Mouse (Mus musculus) hindbrain, embryonic 16.5 days (tissue): ENCODE measurements around the gene B3gntl1. TPM values are rescaled to one million over a fixed set of nuclear protein-coding genes. Genes with fewer than 3 reads are reported as not detected.

ENCODE experiments used
- ATAC-seq: fragments of 200-750 bp; cut with Nextera tagmentation; 2 replicates; pipeline ENCODE4 v1.8.0; 2017; ENCODE audit warnings: moderate TSS enrichment, moderate library complexity
- H3K27ac ChIP-seq: fragments of 300-500 bp; sonication (generic); 2 replicates; pipeline ENCODE4 v1.5.1; 2014; ENCODE audit warnings: low read depth, mild to moderate bottlenecking, control low read depth, low read length, moderate library complexity
- H3K27me3 ChIP-seq: fragments of 300-500 bp; sonication (generic); replicated peaks from 2 replicates; pipeline ENCODE4 v1.6.1; 2014; ENCODE audit warnings: low read length; ENCODE audit not compliant: control insufficient read depth, insufficient read depth
- H3K36me3 ChIP-seq: fragments of 300-500 bp; sonication (generic); 2 replicates; pipeline ENCODE4 v1.6.1; 2014; ENCODE audit warnings: mild to moderate bottlenecking, low read length, moderate library complexity, mixed read lengths; ENCODE audit not compliant: control insufficient read depth, insufficient read depth
- H3K4me1 ChIP-seq: fragments of 300-500 bp; sonication (generic); 2 replicates; pipeline ENCODE4 v1.6.1; 2014; ENCODE audit warnings: low read depth, low read length; ENCODE audit not compliant: control insufficient read depth, insufficient read depth
- H3K4me2 ChIP-seq: fragments of 300-500 bp; sonication (generic); 2 replicates; pipeline ENCODE4 v1.6.1; 2014; ENCODE audit warnings: mild to moderate bottlenecking, low read length, control low read depth, moderate library complexity
- H3K4me3 ChIP-seq: fragments of 300-500 bp; sonication (generic); 2 replicates; pipeline ENCODE4 v1.5.1; 2014; ENCODE audit warnings: mild to moderate bottlenecking, low read length, control low read depth, moderate library complexity
- H3K9ac ChIP-seq: fragments of 300-500 bp; sonication (generic); 2 replicates; pipeline ENCODE4 v1.6.1; 2014; ENCODE audit warnings: low read depth, mild to moderate bottlenecking, control low read depth, low read length, moderate library complexity
- H3K9me3 ChIP-seq: fragments of 300-500 bp; sonication (generic); 2 replicates; pipeline ENCODE4 v1.6.1; 2014; ENCODE audit warnings: mild to moderate bottlenecking, low read length, moderate library complexity; ENCODE audit not compliant: control insufficient read depth
- WGBS: fragments of 180-500 bp; shearing (Covaris S2); extraction: QIAGEN DNeasy Blood & Tissue Kit; methylation state at CpG from one replicate; pipeline ENCODE4 v1.1.7; 2014; 5-methylcytosine and 5-hydroxymethylcytosine counted together
- polyA plus RNA-seq: library from polyadenylated mRNA; unstranded; fragments of >200 nt; fragmentation: Nextera tagmentation; extraction: Ambion mirVana; gene quantifications from 2 replicates; pipeline ENCODE4 v1.2.1, GENCODE M21; 2015

B3gntl1 gene
- polyA plus RNA-seq, 1 experiment from 2014 or later, result 7.8 TPM

DNA sequence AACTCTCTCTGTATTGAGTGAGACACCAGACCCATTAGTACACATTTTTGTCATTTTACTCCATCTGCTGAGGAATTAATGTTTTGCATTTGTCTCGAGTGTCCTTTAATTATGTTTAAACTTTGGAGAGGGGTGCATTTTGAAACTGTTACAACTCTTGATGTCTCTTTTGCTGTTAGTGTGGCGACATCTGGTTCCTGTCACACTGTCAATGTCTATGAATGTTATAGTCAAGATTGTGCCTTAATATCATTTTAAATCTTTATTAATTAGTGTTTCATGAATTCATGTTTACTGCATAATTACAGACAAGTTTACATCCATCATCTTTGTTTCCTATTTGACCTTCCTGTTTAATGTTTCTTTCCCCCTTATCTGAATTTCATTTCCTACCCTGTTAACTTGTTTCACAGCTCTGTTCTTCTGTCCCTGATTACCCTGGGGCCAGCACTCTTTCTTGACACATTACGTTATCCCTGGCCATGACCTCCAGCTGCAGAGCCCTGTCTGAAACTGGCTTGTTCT lies 56.9 kb downstream of the B3gntl1 start:
- 91% methylated on average over 3 of the region's 3 CpGs for WGBS
- no peak overlapping the region for H3K4me2 ChIP-seq
- no peak overlapping the region for H3K4me3 ChIP-seq
- no peak for ATAC-seq
- H3K9me3 ChIP-seq, result no peaks in the 10 kb centered on the region
- no peak overlapping the region for H3K9ac ChIP-seq
- no peaks in the 10 kb centered on the region for H3K4me1 ChIP-seq
- H3K27ac ChIP-seq, result no peak overlapping the region
- peaks cover 34% of the 10 kb centered on the region for H3K36me3 ChIP-seq
- H3K27me3 ChIP-seq, result no peaks in the 10 kb centered on the region

DNA sequence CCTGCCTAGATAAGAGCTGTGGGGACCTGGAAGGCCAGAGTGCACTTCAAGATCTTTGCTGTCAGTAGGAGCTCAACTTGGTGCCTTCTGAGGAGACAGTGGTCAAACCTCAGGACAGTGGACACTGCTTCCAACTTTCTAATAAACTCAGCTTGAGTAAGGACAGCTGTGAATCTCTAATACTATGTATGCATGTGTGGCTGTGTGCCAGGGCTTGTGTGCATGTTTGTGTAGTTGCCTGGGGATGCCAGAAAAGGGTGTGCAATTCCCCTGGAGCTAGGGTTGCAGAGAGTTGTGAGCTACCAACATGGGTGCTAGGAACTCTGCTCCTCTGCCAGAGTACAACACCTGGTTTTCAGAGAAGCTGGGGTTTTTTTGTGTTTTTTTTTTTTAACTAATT lies 62.0 kb downstream of the B3gntl1 start:
- no peaks in the 10 kb centered on the region for H3K27me3 ChIP-seq
- no peaks in the 10 kb centered on the region for H3K9me3 ChIP-seq
- ATAC-seq, result no peak
- H3K36me3 ChIP-seq, result peaks cover 28% of the 10 kb centered on the region
- H3K4me2 ChIP-seq, result no peak overlapping the region
- H3K27ac ChIP-seq, result no peak overlapping the region
- no peak overlapping the region for H3K4me3 ChIP-seq
- no peaks in the 10 kb centered on the region for H3K4me1 ChIP-seq
- H3K9ac ChIP-seq, result no peak overlapping the region

DNA sequence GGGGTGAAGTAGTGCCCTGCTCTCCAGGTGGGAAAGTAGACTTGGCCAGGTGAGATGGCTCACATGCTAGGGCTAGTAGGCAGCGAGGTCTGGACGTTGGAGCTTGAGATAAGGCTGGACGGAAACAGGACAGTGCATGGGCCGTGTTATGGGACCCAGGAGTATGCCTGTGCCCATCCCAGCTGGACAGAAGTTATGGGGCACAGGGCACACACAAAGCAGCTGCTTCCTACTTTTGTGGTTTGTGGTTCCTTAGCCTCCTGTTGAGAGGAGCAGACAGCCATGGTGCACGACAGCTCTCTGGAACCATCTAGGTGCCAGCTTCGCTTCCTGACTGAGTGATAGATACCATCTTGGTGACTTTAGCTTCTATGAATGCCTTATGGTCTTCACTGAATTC lies 67.3 kb downstream of the B3gntl1 start:
- H3K9ac ChIP-seq, result no peak overlapping the region
- ATAC-seq, result no peak
- H3K4me3 ChIP-seq, result no peak overlapping the region
- H3K36me3 ChIP-seq, result peaks cover 40% of the 10 kb centered on the region
- no peak overlapping the region for H3K27ac ChIP-seq
- no peaks in the 10 kb centered on the region for H3K9me3 ChIP-seq
- H3K4me1 ChIP-seq, result no peaks in the 10 kb centered on the region
- H3K4me2 ChIP-seq, result no peak overlapping the region
- H3K27me3 ChIP-seq, result no peaks in the 10 kb centered on the region
- 94% methylated on average over 6 of the region's 6 CpGs for WGBS

DNA sequence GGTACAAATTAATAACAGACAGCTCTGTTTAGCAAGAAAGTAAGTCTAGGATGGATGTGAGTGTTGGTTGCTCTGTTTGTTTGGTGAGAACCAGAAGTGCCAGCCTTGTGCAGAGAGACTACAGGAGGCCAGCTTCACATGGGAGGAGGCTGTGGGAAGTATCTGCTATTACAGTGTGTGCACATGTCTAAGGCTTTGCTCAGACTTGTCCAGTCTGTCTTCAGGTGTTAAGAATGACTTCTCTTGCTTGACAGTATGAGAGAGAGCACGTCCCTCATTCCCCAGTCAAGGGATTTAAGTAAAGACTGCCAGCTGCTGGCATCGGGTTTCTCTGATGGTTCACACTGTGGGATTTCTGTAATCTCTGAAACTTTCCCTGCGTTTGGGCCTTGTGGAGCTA lies 71.5 kb downstream of the B3gntl1 start:
- Histone ChIP-seq H3K4me1 (no peaks in the 10 kb centered on the region), H3K4me3 (no peak overlapping the region), H3K9ac (no peak overlapping the region), H3K27ac (no peak overlapping the region), H3K9me3 (no peaks in the 10 kb centered on the region), H3K36me3 (peaks cover 37% of the 10 kb centered on the region), H3K4me2 (no peak overlapping the region), H3K27me3 (no peaks in the 10 kb centered on the region)
- ATAC-seq, result no peak
- WGBS, result 89% methylated on average over 3 of the region's 3 CpGs

DNA sequence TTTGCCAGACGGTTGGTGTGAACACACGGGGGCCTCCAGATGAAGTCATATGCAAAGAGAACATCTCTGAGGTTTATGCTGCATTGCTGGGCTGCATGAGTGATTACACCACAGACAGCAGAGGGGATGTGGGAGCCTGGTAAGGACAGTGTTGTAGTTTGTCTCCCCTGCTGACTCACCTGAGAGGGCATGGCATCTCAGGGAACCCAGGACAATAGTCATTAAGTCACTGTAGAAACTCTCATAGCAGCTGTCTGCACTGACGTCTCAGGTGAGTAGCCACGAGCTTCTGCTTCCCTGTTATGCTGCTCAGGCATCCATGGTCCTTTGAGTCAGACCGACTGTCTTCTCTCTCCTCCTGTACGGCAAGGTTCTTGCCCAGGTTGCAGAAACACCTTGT lies 75.7 kb downstream of the B3gntl1 start:
- no peak overlapping the region for H3K27ac ChIP-seq
- no peak overlapping the region for H3K4me2 ChIP-seq
- peaks cover 29% of the 10 kb centered on the region for H3K36me3 ChIP-seq
- no peak overlapping the region for H3K9ac ChIP-seq
- H3K9me3 ChIP-seq, result no peaks in the 10 kb centered on the region
- no peak for ATAC-seq
- H3K4me3 ChIP-seq, result no peak overlapping the region
- 81% methylated on average over 6 of the region's 6 CpGs for WGBS
- H3K4me1 ChIP-seq, result no peaks in the 10 kb centered on the region
- no peaks in the 10 kb centered on the region for H3K27me3 ChIP-seq

DNA sequence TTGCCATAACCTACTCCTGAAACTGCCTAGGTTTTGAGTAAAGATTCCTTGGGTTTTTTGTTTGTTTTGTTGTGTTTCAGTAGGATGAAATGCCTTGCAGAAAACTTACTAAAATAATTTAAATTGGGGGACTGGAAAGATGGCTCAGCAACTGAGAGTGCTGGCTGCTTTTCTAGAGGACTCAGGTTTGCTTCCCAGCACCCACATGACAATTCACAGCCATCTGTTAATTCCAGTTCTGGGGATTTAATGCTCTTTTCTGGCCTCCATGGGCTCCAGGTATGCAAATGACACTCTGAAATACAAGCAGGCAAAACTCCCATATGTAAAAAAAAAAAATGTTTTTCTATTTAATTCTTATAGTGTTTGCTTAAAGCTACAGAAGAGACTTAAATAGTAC lies 91.1 kb downstream of the B3gntl1 start:
- no peak overlapping the region for H3K9ac ChIP-seq
- H3K9me3 ChIP-seq, result no peaks in the 10 kb centered on the region
- H3K36me3 ChIP-seq, result peaks cover 9% of the 10 kb centered on the region
- no peaks in the 10 kb centered on the region for H3K27me3 ChIP-seq
- H3K4me3 ChIP-seq, result no peak overlapping the region
- H3K4me1 ChIP-seq, result no peaks in the 10 kb centered on the region
- H3K27ac ChIP-seq, result no peak overlapping the region
- H3K4me2 ChIP-seq, result no peak overlapping the region
- ATAC-seq, result no peak

Other genes starting within 250 kb of the B3gntl1 start
- 7.7 and 7.8 TPM in 2 replicates for gene Fn3k, start 238.2 kb downstream of the B3gntl1 start, polyA plus RNA-seq
- 60.8 and 64.2 TPM in 2 replicates for gene Tbcd, start 221.2 kb downstream of the B3gntl1 start, polyA plus RNA-seq
- 0.38 and 0.54 TPM in 2 replicates for gene Zfp750, start 153.8 kb downstream of the B3gntl1 start, polyA plus RNA-seq
- 25.0 and 29.5 TPM in 2 replicates for gene Metrnl, start 28.4 kb upstream of the B3gntl1 start, polyA plus RNA-seq
- gene Ptchd3, start 157.1 kb upstream of the B3gntl1 start, polyA plus RNA-seq, result not detected in 2 replicates